Mouse (Mus musculus): ENCODE results near the gene Iqcj.

- TF ChIP-seq CTCF (IDR thresholded peaks at IDR 0.05; ENCODE audit: low read depth, low read length) (no peak), TAL1 (conservative IDR thresholded peaks at IDR 0.05; ENCODE audit: low read depth, low read length) (no peak), GATA1 (IDR thresholded peaks at IDR 0.05; ENCODE audit: borderline replicate concordance, low read length) (no peak), POLR2AphosphoS5 (IDR thresholded peaks at IDR 0.05; ENCODE audit: insufficient replicate concordance, low read depth, low read length) (no peak)
Observed at GRCm38 (mm10) chr3:68012342-68012741, 120.3 kb downstream of the Iqcj start.

Measured in G1E (cell line).